In the genomic region with DNA sequence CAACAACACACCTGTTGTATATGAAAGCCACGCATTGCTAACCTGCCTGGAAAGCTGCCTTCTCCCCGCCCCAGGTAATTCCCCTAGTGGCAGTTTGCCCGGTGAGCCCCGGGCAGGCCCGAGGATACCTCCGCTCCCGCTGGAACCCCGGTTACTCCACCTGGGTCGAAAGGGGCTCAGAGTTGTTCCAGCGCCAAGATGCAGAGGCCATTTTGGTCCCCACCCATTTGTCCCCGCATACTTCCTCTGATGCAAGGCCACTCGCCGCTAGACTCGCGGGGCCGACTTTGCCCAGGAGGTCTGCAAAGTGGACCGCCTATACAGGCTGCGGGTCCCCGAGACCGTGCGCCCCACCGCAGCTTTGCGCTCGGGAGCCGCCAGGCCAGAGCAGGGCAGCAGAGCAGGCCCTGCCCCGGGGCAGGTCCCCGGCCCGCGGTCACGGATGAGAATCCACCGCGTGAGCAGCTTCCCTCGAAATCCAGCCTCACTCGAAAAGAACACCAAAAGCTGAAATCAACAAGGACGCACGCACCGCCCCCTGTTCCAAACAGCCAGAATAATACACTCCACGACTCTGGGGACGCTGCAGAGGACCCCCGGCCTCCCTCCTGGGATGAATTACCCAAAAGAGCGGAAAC, we compare ENCODE assay signal across 8 mouse cellular contexts. TPM values are rescaled to one million over a fixed set of nuclear protein-coding genes. Genes with fewer than 3 reads are reported as not detected.
A peak's percentile ranks its signal among the peaks of the same experiment; 100 is the strongest.
DNase-seq lines count a peak whose midpoint lies in the region; ATAC-seq and TF ChIP-seq lines count a peak whose summit lies in the region.

No protein-coding gene starts in this region.

- no peaks in the 10 kb centered on the region for H3K36me3 ChIP-seq in midbrain, embryonic 13.5 days

- peak overlapping the region; percentile 76; the same call in 1 of the 2 replicates for H3K27ac ChIP-seq in cortical plate, adult 2 months (ENCODE audit: insufficient read depth, low read length)
- no peak overlapping the region for H3K27ac ChIP-seq in midbrain, embryonic 13.5 days

- 1% methylated on average over 41 of the region's 41 CpGs for WGBS in midbrain, embryonic 13.5 days

- no peaks in the 10 kb centered on the region for H3K9me3 ChIP-seq in midbrain, embryonic 13.5 days

- no peak for TF ChIP-seq POLR2A in cortical plate, adult 2 months (IDR thresholded peaks at IDR 0.05; ENCODE audit: extremely low read depth, insufficient read depth, low read length)

- DNase-seq in 416B (ENCODE audit: low read depth): peak; percentile 16
- DNase-seq in B cell, adult 2 months: peak; percentile 7 to 12
- peak; percentile 7 for DNase-seq in heart, postnatal 4 days
- DNase-seq in left cerebral cortex, postnatal 4 days: peak; percentile 4
- peak; percentile 19 for DNase-seq in urinary bladder, postnatal 25 days (ENCODE audit: low spot score)

- intact Hi-C loops in left cerebral cortex, postnatal 4 days (cut with DNase I): no loop called here

- H3K27me3 ChIP-seq in midbrain, embryonic 13.5 days: peaks cover 55% of the 10 kb centered on the region

- H3K9ac ChIP-seq in midbrain, embryonic 13.5 days (replicated peaks): peak overlapping the region; percentile 65

- peak; percentile 43 for ATAC-seq in midbrain, embryonic 13.5 days
- no peak; the same call in 1 of the 2 replicates for ATAC-seq in erythroid progenitor cell, adult 5-6 weeks (replicated peaks; ENCODE audit: low FRiP score, poor library complexity, severe bottlenecking)

- no peaks in the 10 kb centered on the region for H3K4me1 ChIP-seq in cortical plate, adult 2 months (ENCODE audit: control insufficient read depth, insufficient read depth, low read length)
- peaks cover 21% of the 10 kb centered on the region for H3K4me1 ChIP-seq in midbrain, embryonic 13.5 days (replicated peaks)

- H3K4me2 ChIP-seq in midbrain, embryonic 13.5 days (replicated peaks): peak overlapping the region; percentile 99

- peak overlapping the region; percentile 67 for H3K4me3 ChIP-seq in cortical plate, adult 2 months (ENCODE audit: insufficient read depth, low read length)
- H3K4me3 ChIP-seq in midbrain, embryonic 13.5 days (replicated peaks): peak overlapping the region; percentile 65

- no peak for TF ChIP-seq CTCF in cortical plate, adult 2 months (IDR thresholded peaks at IDR 0.05; ENCODE audit: extremely low read depth, insufficient read depth, low read length)

RNA-seq across cellular contexts. Expression of a gene that starts 1.0 kb away (rescaled TPM):
- 9.3 and 10.3 TPM in 2 replicates for polyA plus RNA-seq in cortical plate, adult 2 months (2012; rRNA removed)
- total RNA-seq in heart, postnatal 4 days (2021): 1 to 10 TPM; 1.6 TPM
- total RNA-seq in left cerebral cortex, postnatal 4 days (2021): 1 to 10 TPM; 7.9 to 8.8 TPM
- 3.6 and 4.3 TPM in 2 replicates for polyA plus RNA-seq in midbrain, embryonic 13.5 days (2015; fragmentation: Nextera tagmentation; extraction: Ambion mirVana)
- total RNA-seq in erythroid progenitor cell, adult 5-6 weeks (2015; ENCODE audit: low replicate concordance): not detected in 2 replicates
- total RNA-seq in erythroid progenitor cell, adult 5-6 weeks (2017; ENCODE audit: low replicate concordance): not detected in 2 replicates

RNA-seq across cellular contexts. Expression of a gene that starts 59.1 kb away (rescaled TPM):
- 60.7 and 62.2 TPM in 2 replicates for polyA plus RNA-seq in cortical plate, adult 2 months (2012; rRNA removed)
- 10 to 100 TPM; 28.5 to 32.7 TPM for total RNA-seq in heart, postnatal 4 days (2021)
- total RNA-seq in left cerebral cortex, postnatal 4 days (2021): 10 to 100 TPM; 41.0 to 52.8 TPM
- 75.9 and 79.6 TPM in 2 replicates for polyA plus RNA-seq in midbrain, embryonic 13.5 days (2015; fragmentation: Nextera tagmentation; extraction: Ambion mirVana)
- total RNA-seq in erythroid progenitor cell, adult 5-6 weeks (2015; ENCODE audit: low replicate concordance): 13.4 and 25.9 TPM in 2 replicates
- total RNA-seq in erythroid progenitor cell, adult 5-6 weeks (2017; ENCODE audit: low replicate concordance): 13.9 and 15.7 TPM in 2 replicates
